Mouse (Mus musculus): ENCODE measurements at regions not wholly inside any gene's neighbourhood (a gene's known extent, or its start where the extent isn't known, plus 50 kb on each side); places are given as distances from the start of the nearest gene placed in this dataset.

GRCm38 (mm10) chr3:141051685-141052084, 160.5 kb downstream of the Pdha2 start:
- no peak for DNase-seq

- no peak for DNase-seq
Measured at GRCm38 (mm10) chr3:141014262-141014547, 197.9 kb downstream of the Pdha2 start.

GRCm38 (mm10) chr3:141013521-141014261, 198.5 kb downstream of the Pdha2 start:
- DNase-seq, result no peak

- DNase-seq, result no peak
Measured at GRCm38 (mm10) chr3:141012976-141013375, 199.2 kb downstream of the Pdha2 start.

- DNase-seq, result no peak
Measured at GRCm38 (mm10) chr3:141008792-141009191, 203.4 kb downstream of the Pdha2 start.

- no peak for DNase-seq
Measured at GRCm38 (mm10) chr3:141005885-141006284, 206.3 kb downstream of the Pdha2 start.

- no peak for DNase-seq
Measured at GRCm38 (mm10) chr3:141003561-141003960, 208.6 kb downstream of the Pdha2 start.

GRCm38 (mm10) chr3:140988247-140988646, 223.9 kb downstream of the Pdha2 start:
- DNase-seq, result no peak

- DNase-seq, result no peak
Measured at GRCm38 (mm10) chr3:140973519-140973918, 238.6 kb downstream of the Pdha2 start.

- no peak for DNase-seq
Measured at GRCm38 (mm10) chr3:140969892-140970880, 242.0 kb downstream of the Pdha2 start.

GRCm38 (mm10) chr3:140968556-140968955, 243.6 kb downstream of the Pdha2 start:
- no peak for DNase-seq

GRCm38 (mm10) chr3:140957666-140958065, 254.5 kb downstream of the Pdha2 start:
- DNase-seq, result no peak

GRCm38 (mm10) chr3:140952111-140952800, 259.9 kb downstream of the Pdha2 start:
- DNase-seq, result no peak

- DNase-seq, result no peak
Measured at GRCm38 (mm10) chr3:140951024-140951423, 261.1 kb downstream of the Pdha2 start.

- DNase-seq, result no peak
Measured at GRCm38 (mm10) chr3:140949880-140950662, 262.1 kb downstream of the Pdha2 start.

GRCm38 (mm10) chr3:140942450-140942849, 269.7 kb downstream of the Pdha2 start:
- no peak for DNase-seq

- DNase-seq, result no peak
Measured at GRCm38 (mm10) chr3:140941898-140942297, 270.3 kb downstream of the Pdha2 start.

GRCm38 (mm10) chr3:140941316-140941715, 270.8 kb downstream of the Pdha2 start:
- DNase-seq, result no peak

- no peak for DNase-seq
Measured at GRCm38 (mm10) chr3:140933156-140933555, 279.0 kb downstream of the Pdha2 start.

GRCm38 (mm10) chr3:140926689-140927088, 285.5 kb downstream of the Pdha2 start:
- DNase-seq, result no peak

GRCm38 (mm10) chr3:140876201-140876895, 335.8 kb downstream of the Pdha2 start:
- DNase-seq, result no peak

Data from kidney, adult 9 months (tissue).